Mouse (Mus musculus): Measurements from ENCODE around the gene Xcr1. TPM values are rescaled to one million over a fixed set of nuclear protein-coding genes. Genes with fewer than 3 reads are reported as not detected.
A peak's percentile ranks its signal among the peaks of the same experiment; 100 is the strongest.

Gene Xcr1
- not detected in 2 replicates for polyA plus RNA-seq (2012)

DNA sequence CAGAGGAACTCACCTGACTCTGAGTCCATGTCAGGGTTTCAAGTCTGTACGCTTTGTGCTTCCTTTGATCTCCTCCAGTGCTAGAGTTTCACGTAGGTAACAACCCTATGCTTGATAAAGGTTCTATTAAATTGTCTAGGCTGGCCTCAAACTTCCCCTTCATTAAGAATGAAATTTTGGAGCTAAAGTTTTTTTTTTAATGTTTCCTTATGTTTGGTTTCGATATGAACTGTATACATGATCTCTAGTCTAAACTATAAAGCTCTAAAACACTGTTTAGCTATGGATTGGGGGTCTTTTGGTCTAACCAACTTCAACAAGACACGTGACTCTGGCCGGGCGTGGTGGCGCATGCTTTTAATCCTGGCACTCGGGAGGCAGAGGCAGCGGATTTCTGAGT, at the start of gene Xcr1:
Xcr1 (minus strand) TSS at position 101 of the 400 bp plus-strand sequence.
- no peak for TF ChIP-seq GATA1 (IDR thresholded peaks at IDR 0.05; ENCODE audit: low read length)

- no peak for TF ChIP-seq GATA1 (IDR thresholded peaks at IDR 0.05; ENCODE audit: low read length)
Observed at GRCm38 (mm10) chr9:123872049-123872448, 10.2 kb upstream of the Xcr1 start.

- TF ChIP-seq GATA1 (IDR thresholded peaks at IDR 0.05; ENCODE audit: low read length): no peak
Observed at GRCm38 (mm10) chr9:123869167-123869784, 7.4 kb upstream of the Xcr1 start.

- TF ChIP-seq GATA1 (IDR thresholded peaks at IDR 0.05; ENCODE audit: low read length): no peak
Observed at GRCm38 (mm10) chr9:123863641-123864040, 1.8 kb upstream of the Xcr1 start.

DNA sequence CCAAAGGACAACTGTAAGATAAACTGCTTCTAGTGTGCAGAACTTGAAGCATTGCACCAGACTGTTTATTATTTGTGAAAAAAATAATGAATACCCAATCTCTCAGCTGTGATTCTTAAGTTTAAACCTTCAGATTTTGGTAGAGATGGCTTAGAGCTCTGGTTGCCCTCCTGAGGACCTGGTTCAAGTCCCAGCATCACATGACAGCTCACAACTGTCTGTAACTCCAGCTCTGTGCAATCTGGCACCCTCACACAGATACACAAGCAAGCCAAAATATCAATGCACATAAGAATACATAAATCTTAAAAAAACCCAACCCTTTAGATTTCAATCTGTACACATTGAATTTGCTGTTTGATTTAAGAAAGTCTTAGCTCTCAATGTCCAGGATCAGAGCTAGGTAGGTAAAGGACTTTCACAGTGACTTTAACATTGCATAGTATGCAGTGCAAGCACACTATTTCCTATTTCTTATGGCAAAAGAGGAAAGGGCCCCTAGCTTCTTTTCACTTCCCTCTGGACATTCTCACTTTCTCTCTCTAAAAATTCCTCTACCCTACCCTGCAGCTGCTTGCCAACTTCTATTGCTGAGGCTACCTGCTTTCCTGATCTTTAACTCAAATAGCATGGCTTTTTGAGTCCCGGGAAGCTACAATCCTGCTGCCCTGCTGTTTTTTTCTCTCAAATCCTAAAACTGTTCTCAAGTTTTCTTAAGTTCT, 1.2 kb upstream of the Xcr1 start:
- no peak for TF ChIP-seq GATA1 (IDR thresholded peaks at IDR 0.05; ENCODE audit: low read length)

GRCm38 (mm10) chr9:123856836-123857235, 5.0 kb downstream of the Xcr1 start:
- no peak for TF ChIP-seq GATA1 (IDR thresholded peaks at IDR 0.05; ENCODE audit: low read length)

GRCm38 (mm10) chr9:123852449-123853390, 9.1 kb downstream of the Xcr1 start:
- no peak for TF ChIP-seq GATA1 (IDR thresholded peaks at IDR 0.05; ENCODE audit: low read length)

DNA sequence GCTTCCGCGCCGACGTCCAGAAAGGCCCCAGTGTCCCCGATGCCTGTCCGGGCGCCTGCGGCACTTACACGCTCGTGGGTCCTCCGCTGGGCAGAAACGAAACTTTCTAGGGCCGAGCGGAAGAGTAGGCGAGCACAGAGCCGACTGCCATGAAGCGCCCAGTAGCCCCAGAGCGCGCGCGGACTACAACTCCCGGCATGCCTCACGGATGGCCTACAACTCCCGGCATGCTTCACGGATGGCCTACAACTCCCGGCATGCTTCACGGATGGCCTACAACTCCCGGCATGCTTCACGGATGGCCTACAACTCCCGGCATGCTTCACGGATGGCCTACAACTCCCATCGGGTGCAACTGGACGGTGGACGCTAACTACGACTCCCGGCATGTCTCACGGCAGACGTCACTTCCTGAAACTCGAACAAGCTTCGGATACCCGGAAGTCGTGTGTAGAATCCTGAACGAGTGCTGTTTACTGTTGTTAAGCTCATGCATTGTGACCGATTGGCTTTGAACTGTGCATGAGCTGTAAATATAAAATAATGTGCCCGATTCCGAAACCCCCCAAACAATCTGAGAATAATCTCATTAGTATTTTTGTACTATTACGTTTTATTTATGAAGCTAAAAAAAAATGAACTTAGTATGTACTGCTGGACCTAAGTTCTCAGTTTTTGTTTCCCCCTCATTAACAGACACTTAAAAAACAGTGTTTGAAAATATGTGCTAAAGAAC, 9.9 kb downstream of the Xcr1 start, which contains the start of gene Fyco1:
Fyco1 (minus strand) TSS at position 187 of the 736 bp plus-strand sequence.
- no peak for TF ChIP-seq GATA1 (IDR thresholded peaks at IDR 0.05; ENCODE audit: low read length)

GRCm38 (mm10) chr9:123851062-123851712, 10.6 kb downstream of the Xcr1 start:
- no peak for TF ChIP-seq GATA1 (IDR thresholded peaks at IDR 0.05; ENCODE audit: low read length)

DNA sequence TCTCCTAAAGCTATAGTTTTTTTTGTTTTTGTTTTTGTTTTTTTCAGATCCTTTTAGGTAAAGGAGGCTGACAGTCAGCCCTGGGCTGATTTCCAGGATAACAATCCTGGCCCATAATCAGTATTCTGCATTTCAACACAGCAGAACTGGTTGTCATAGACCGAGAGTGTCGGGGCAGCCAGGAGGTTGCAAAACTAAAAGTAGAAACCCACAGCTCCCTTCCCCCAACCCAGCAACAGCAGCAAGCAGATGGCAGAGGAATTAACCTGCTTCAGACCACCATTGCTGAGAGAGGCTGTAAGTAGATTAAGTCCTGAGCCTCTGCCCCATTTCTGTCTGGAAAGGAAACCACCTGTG, 11.1 kb downstream of the Xcr1 start:
- TF ChIP-seq GATA1 (IDR thresholded peaks at IDR 0.05; ENCODE audit: low read length): no peak

GRCm38 (mm10) chr9:123849976-123850695, 11.7 kb downstream of the Xcr1 start:
- no peak for TF ChIP-seq GATA1 (IDR thresholded peaks at IDR 0.05; ENCODE audit: low read length)

GRCm38 (mm10) chr9:123846490-123846889, 15.3 kb downstream of the Xcr1 start:
- TF ChIP-seq GATA1 (IDR thresholded peaks at IDR 0.05; ENCODE audit: low read length): peak; percentile 81

- no peak for TF ChIP-seq GATA1 (IDR thresholded peaks at IDR 0.05; ENCODE audit: low read length)
Observed at GRCm38 (mm10) chr9:123845120-123845519, 16.7 kb downstream of the Xcr1 start.

GRCm38 (mm10) chr9:123844468-123844867, 17.4 kb downstream of the Xcr1 start:
- TF ChIP-seq GATA1 (IDR thresholded peaks at IDR 0.05; ENCODE audit: low read length): no peak

All from G1E-ER4 (cell line).